In genomic region chr4:88757628-88758031, GRCm38 (mm10) we compare ENCODE assay signal across 8 mouse cellular contexts. TPM values are rescaled to one million over a fixed set of nuclear protein-coding genes. Genes with fewer than 3 reads are reported as not detected.
DNase-seq lines count a peak whose midpoint lies in the region; ATAC-seq and TF ChIP-seq lines count a peak whose summit lies in the region.
"Not testable (repeated sequence)": the region's sequence is repeated elsewhere in the genome, so short reads cannot be mapped to it uniquely, and the experiment has no call there.

No protein-coding gene starts in this region.

- peak overlapping the region; percentile 83 for H3K4me2 ChIP-seq in hindbrain, embryonic 12.5 days (replicated peaks)
- peak overlapping the region; percentile 68 for H3K4me2 ChIP-seq in neural tube, embryonic 15.5 days

- peak; percentile 100 for ATAC-seq in Patski
- peak; percentile 100 for ATAC-seq in hindbrain, embryonic 12.5 days (ENCODE audit: low FRiP score)
- peak; percentile 100 for ATAC-seq in neural tube, embryonic 15.5 days (ENCODE audit: low FRiP score)

- not testable (repeated sequence) for H3K4me1 ChIP-seq in hindbrain, embryonic 12.5 days; neural tube, embryonic 15.5 days; testis, adult 2 months (ENCODE audit: control insufficient read depth, insufficient read depth, low read length)

- CTCF ChIA-PET in Patski (lab: Charles Lee) = interaction anchor here (0.7 to 2.6 kb wide), 14 partner anchors 11 to 662 kb away, joined by 3 to 23 read pairs (median 3); no protein-coding TSS in a partner anchor

- peak; percentile 100 for DNase-seq in Patski (ENCODE audit: low read depth, low spot score)
- DNase-seq in cerebellum, postnatal 4 days (ENCODE audit: low spot score in 2 of 2) = peak; percentile 86 to 90
- DNase-seq in gastrocnemius, adult 18-20 months (ENCODE audit: low spot score) = peak; percentile 83
- peak; percentile 93 for DNase-seq in layer of hippocampus, adult 9-10 months (ENCODE audit: low spot score)
- peak; percentile 89 for DNase-seq in lung, adult 18-20 months

- peak overlapping the region; percentile 42 for H3K4me3 ChIP-seq in hindbrain, embryonic 12.5 days
- peak overlapping the region; percentile 47 for H3K4me3 ChIP-seq in neural tube, embryonic 15.5 days (replicated peaks)
- H3K4me3 ChIP-seq in testis, adult 2 months (ENCODE audit: control insufficient read depth, low read depth, low read length) = peak overlapping the region; percentile 52

- peak overlapping the region; percentile 80 for H3K27ac ChIP-seq in hindbrain, embryonic 12.5 days
- H3K27ac ChIP-seq in neural tube, embryonic 15.5 days (replicated peaks) = peak overlapping the region; percentile 74
- not testable (repeated sequence) for H3K27ac ChIP-seq in testis, adult 2 months (ENCODE audit: control insufficient read depth, insufficient read depth, low read depth, low read length)

- in situ Hi-C loops in Patski (cut with MboI; ENCODE audit: low pct_unique_long_range_greater_than_20kb) = loop anchor here (25.0 kb wide), 3 partner anchors 105 to 380 kb away; partner anchors contain the start of genes Ifna1 and Mtap

- POLR2A ChIA-PET in Patski (lab: Charles Lee) = not testable (repeated sequence)

- H3K9me3 ChIP-seq in hindbrain, embryonic 12.5 days (replicated peaks); neural tube, embryonic 15.5 days (replicated peaks): not testable (repeated sequence)

- not testable (repeated sequence) for H3K27me3 ChIP-seq in Patski; hindbrain, embryonic 12.5 days; neural tube, embryonic 15.5 days (replicated peaks); testis, adult 2 months (ENCODE audit: control insufficient read depth, insufficient read depth, low read length)

- peak overlapping the region; percentile 63; the same call in 1 of the 2 replicates for H3K9ac ChIP-seq in hindbrain, embryonic 12.5 days
- peak overlapping the region; percentile 33 for H3K9ac ChIP-seq in neural tube, embryonic 15.5 days (replicated peaks)

- H3K36me3 ChIP-seq in hindbrain, embryonic 12.5 days; neural tube, embryonic 15.5 days; testis, adult 2 months (ENCODE audit: control insufficient read depth, insufficient read depth, low read length): not testable (repeated sequence)

- 0% methylated on average over 21 of the region's 21 CpGs for WGBS in hindbrain, embryonic 12.5 days
- WGBS in neural tube, embryonic 15.5 days = 2% methylated on average over 20 of the region's 21 CpGs

- peak; percentile 27; the same call in 1 of the 2 replicates for TF ChIP-seq POLR2A in testis, adult 2 months (IDR thresholded peaks at IDR 0.05; ENCODE audit: control insufficient read depth, low read depth, low read length)

- TF ChIP-seq CTCF in Patski (IDR thresholded peaks at IDR 0.05) = not testable (repeated sequence)
- peak; percentile 59; the same call in 1 of the 2 replicates for TF ChIP-seq CTCF in testis, adult 2 months (IDR thresholded peaks at IDR 0.05; ENCODE audit: control insufficient read depth, insufficient read depth, insufficient replicate concordance, low read depth, low read length)

RNA-seq across cellular contexts. Expression of gene Gm13283, which starts 2.3 kb away (rescaled TPM):
- polyA plus RNA-seq in Patski (2021) = not detected
- total RNA-seq in gastrocnemius, adult 18-20 months (2021) = not detected
- polyA plus RNA-seq in hindbrain, embryonic 12.5 days (2016; fragmentation: Nextera tagmentation; extraction: Ambion mirVana) = 0.31 and 0.39 TPM in 2 replicates
- polyA plus RNA-seq in neural tube, embryonic 15.5 days (2015; fragmentation: Nextera tagmentation; extraction: Ambion mirVana) = 0.18 TPM in 1 of 2 replicates, not detected in the other
- not detected in 2 replicates for polyA plus RNA-seq in testis, adult 2 months (2012; rRNA removed)

RNA-seq across cellular contexts. Expression of gene Gm13271, which starts 3.0 kb away (rescaled TPM):
- polyA plus RNA-seq in Patski (2021) = not detected
- not detected for total RNA-seq in gastrocnemius, adult 18-20 months (2021)
- polyA plus RNA-seq in hindbrain, embryonic 12.5 days (2016; fragmentation: Nextera tagmentation; extraction: Ambion mirVana) = not detected in 2 replicates
- not detected in 2 replicates for polyA plus RNA-seq in neural tube, embryonic 15.5 days (2015; fragmentation: Nextera tagmentation; extraction: Ambion mirVana)
- not detected in 2 replicates for polyA plus RNA-seq in testis, adult 2 months (2012; rRNA removed)

RNA-seq across cellular contexts. Expression of gene Gm13290, which starts 16.0 kb away (rescaled TPM):
- polyA plus RNA-seq in Patski (2021) = 2.7 TPM
- total RNA-seq in gastrocnemius, adult 18-20 months (2021) = not detected
- not detected in 2 replicates for polyA plus RNA-seq in hindbrain, embryonic 12.5 days (2016; fragmentation: Nextera tagmentation; extraction: Ambion mirVana)
- not detected in 2 replicates for polyA plus RNA-seq in neural tube, embryonic 15.5 days (2015; fragmentation: Nextera tagmentation; extraction: Ambion mirVana)
- not detected in 2 replicates for polyA plus RNA-seq in testis, adult 2 months (2012; rRNA removed)

RNA-seq across cellular contexts. Expression of gene Gm13289, which starts 19.1 kb away (rescaled TPM):
- not detected for polyA plus RNA-seq in Patski (2021)
- not detected for total RNA-seq in gastrocnemius, adult 18-20 months (2021)
- not detected in 2 replicates for polyA plus RNA-seq in hindbrain, embryonic 12.5 days (2016; fragmentation: Nextera tagmentation; extraction: Ambion mirVana)
- polyA plus RNA-seq in neural tube, embryonic 15.5 days (2015; fragmentation: Nextera tagmentation; extraction: Ambion mirVana) = not detected in 2 replicates
- polyA plus RNA-seq in testis, adult 2 months (2012; rRNA removed) = not detected in 2 replicates

RNA-seq across cellular contexts. Expression of gene Gm13272, which starts 22.0 kb away (rescaled TPM):
- not detected for polyA plus RNA-seq in Patski (2021)
- not detected for total RNA-seq in gastrocnemius, adult 18-20 months (2021)
- polyA plus RNA-seq in hindbrain, embryonic 12.5 days (2016; fragmentation: Nextera tagmentation; extraction: Ambion mirVana) = not detected in 2 replicates
- not detected in 2 replicates for polyA plus RNA-seq in neural tube, embryonic 15.5 days (2015; fragmentation: Nextera tagmentation; extraction: Ambion mirVana)
- not detected in 2 replicates for polyA plus RNA-seq in testis, adult 2 months (2012; rRNA removed)
